Mouse (Mus musculus) brown adipose tissue, adult 24 weeks (tissue): ENCODE results near the gene Timm8a1. TPM values are rescaled to one million over a fixed set of nuclear protein-coding genes. Genes with fewer than 3 reads are reported as not detected.
A peak's percentile ranks its signal among the peaks of the same experiment; 100 is the strongest.

Experiments used
- H3K27ac ChIP-seq: fragments of 200-500 bp; replicated peaks from 2 replicates; pipeline ENCODE4 v1.5.1; 2012; ENCODE audit warnings: low read depth, mild to moderate bottlenecking, low read length
- H3K4me1 ChIP-seq: fragments of 200-500 bp; 2 replicates; pipeline ENCODE4 v1.6.1; 2012; ENCODE audit warnings: low read length, mixed read lengths; ENCODE audit not compliant: control insufficient read depth, insufficient read depth, insufficient read length
- H3K4me3 ChIP-seq: fragments of 200-500 bp; 2 replicates; pipeline ENCODE4 v1.5.1; 2012; ENCODE audit warnings: low read depth, mild to moderate bottlenecking, low read length, moderate library complexity; ENCODE audit not compliant: insufficient read depth
- polyA plus RNA-seq: library from polyadenylated mRNA; stranded (reverse); fragments of >200 nt; gene quantifications from 2 replicates; pipeline ENCODE4 v1.2.4, GENCODE M21; 2012; ENCODE audit not compliant: missing spikeins, insufficient read depth, insufficient read length

Gene Timm8a1
- 54.9 and 72.7 TPM in 2 replicates for polyA plus RNA-seq

- Histone ChIP-seq H3K27ac (peak within 1 kb of the TSS; percentile 97), H3K4me3 (peak within 1 kb of the TSS; percentile 94), H3K4me1 (no peaks in the 10 kb centered on the region)
These were observed at the start of gene Timm8a1 for GRCm38 (mm10) chrX:134541145-134541954. Timm8a1 (minus strand) TSS chrX:134541865.

GRCm38 (mm10) chrX:134589836-134590235, 48.2 kb upstream of the Timm8a1 start:
- Histone ChIP-seq H3K4me1 (peaks cover 3% of the 10 kb centered on the region; the same call in 1 of the 2 replicates), H3K27ac (no peak overlapping the region), H3K4me3 (no peak overlapping the region)

GRCm38 (mm10) chrX:134588997-134589396, 47.3 kb upstream of the Timm8a1 start:
- no peak overlapping the region for H3K4me3 ChIP-seq
- peaks cover 3% of the 10 kb centered on the region; the same call in 1 of the 2 replicates for H3K4me1 ChIP-seq
- no peak overlapping the region for H3K27ac ChIP-seq

GRCm38 (mm10) chrX:134588261-134588660, 46.6 kb upstream of the Timm8a1 start:
- Histone ChIP-seq H3K4me3 (no peak overlapping the region), H3K4me1 (peaks cover 3% of the 10 kb centered on the region; the same call in 1 of the 2 replicates), H3K27ac (no peak overlapping the region)

- H3K4me3 ChIP-seq, result peak overlapping the region; percentile 71
- H3K27ac ChIP-seq, result no peak overlapping the region
These were observed 44.8 kb upstream of the Timm8a1 start for GRCm38 (mm10) chrX:134586447-134586846.

GRCm38 (mm10) chrX:134585103-134586002, 43.7 kb upstream of the Timm8a1 start, which contains the start of gene Rpl36a:
Rpl36a (plus strand) TSS chrX:134585654.
- peak within 1 kb of the TSS; percentile 69 for H3K27ac ChIP-seq
- peak within 1 kb of the TSS; percentile 71 for H3K4me3 ChIP-seq

More at GRCm38 (mm10) chrX:134586447-134586846, 44.8 kb upstream of the Timm8a1 start:
- H3K4me1 ChIP-seq, result peaks cover 3% of the 10 kb centered on the region; the same call in 1 of the 2 replicates

GRCm38 (mm10) chrX:134582888-134583669, 41.4 kb upstream of the Timm8a1 start, which contains the start of gene Btk:
Btk (minus strand) TSS chrX:134583570.
- Histone ChIP-seq H3K4me1 (peaks cover 3% of the 10 kb centered on the region; the same call in 1 of the 2 replicates), H3K4me3 (peak within 1 kb of the TSS; percentile 47), H3K27ac (peak within 1 kb of the TSS; percentile 48)

More at GRCm38 (mm10) chrX:134585103-134586002, 43.7 kb upstream of the Timm8a1 start, which contains the start of gene Rpl36a:
- peaks cover 3% of the 10 kb centered on the region; the same call in 1 of the 2 replicates for H3K4me1 ChIP-seq

- Histone ChIP-seq H3K4me3 (peak overlapping the region; percentile 47), H3K4me1 (peaks cover 3% of the 10 kb centered on the region; the same call in 1 of the 2 replicates), H3K27ac (no peak overlapping the region)
These were observed 40.6 kb upstream of the Timm8a1 start for GRCm38 (mm10) chrX:134582270-134582669.

- Histone ChIP-seq H3K4me3 (no peak overlapping the region), H3K27ac (no peak overlapping the region), H3K4me1 (no peaks in the 10 kb centered on the region)
These were observed 39.1 kb upstream of the Timm8a1 start for GRCm38 (mm10) chrX:134580528-134581305.

GRCm38 (mm10) chrX:134577896-134578295, 36.2 kb upstream of the Timm8a1 start:
- H3K4me1 ChIP-seq, result no peaks in the 10 kb centered on the region
- no peak overlapping the region for H3K27ac ChIP-seq
- H3K4me3 ChIP-seq, result no peak overlapping the region

- no peak overlapping the region for H3K4me3 ChIP-seq
- H3K4me1 ChIP-seq, result no peaks in the 10 kb centered on the region
- H3K27ac ChIP-seq, result no peak overlapping the region
These were observed 25.0 kb upstream of the Timm8a1 start for GRCm38 (mm10) chrX:134566536-134567222.

- Histone ChIP-seq H3K27ac (no peak overlapping the region), H3K4me3 (no peak overlapping the region), H3K4me1 (no peaks in the 10 kb centered on the region)
These were observed 22.7 kb upstream of the Timm8a1 start for GRCm38 (mm10) chrX:134564326-134564725.

- H3K4me1 ChIP-seq, result no peaks in the 10 kb centered on the region
- no peak overlapping the region for H3K4me3 ChIP-seq
- no peak overlapping the region for H3K27ac ChIP-seq
These were observed 12.8 kb upstream of the Timm8a1 start for GRCm38 (mm10) chrX:134554425-134554824.
